Mouse (Mus musculus): ENCODE data around the gene H2-Q10.

H2-Q10 gene

GRCm38 (mm10) chr17:35514756-35515155, 44.9 kb downstream of the H2-Q10 start:
- intact Hi-C loops (cut with DNase I), result no loop called here

- intact Hi-C loops (cut with DNase I), result no loop called here
Observed at GRCm38 (mm10) chr17:35515911-35516640, 46.2 kb downstream of the H2-Q10 start.

- intact Hi-C loops (cut with DNase I), result no loop called here
Observed at GRCm38 (mm10) chr17:35516652-35517500, 47.0 kb downstream of the H2-Q10 start, which contains the start of the genes Tcf19 and Cchcr1. TSS of gene Tcf19 (minus strand) at chr17:35516824. TSS of gene Cchcr1 (plus strand) at chr17:35517100.

DNA sequence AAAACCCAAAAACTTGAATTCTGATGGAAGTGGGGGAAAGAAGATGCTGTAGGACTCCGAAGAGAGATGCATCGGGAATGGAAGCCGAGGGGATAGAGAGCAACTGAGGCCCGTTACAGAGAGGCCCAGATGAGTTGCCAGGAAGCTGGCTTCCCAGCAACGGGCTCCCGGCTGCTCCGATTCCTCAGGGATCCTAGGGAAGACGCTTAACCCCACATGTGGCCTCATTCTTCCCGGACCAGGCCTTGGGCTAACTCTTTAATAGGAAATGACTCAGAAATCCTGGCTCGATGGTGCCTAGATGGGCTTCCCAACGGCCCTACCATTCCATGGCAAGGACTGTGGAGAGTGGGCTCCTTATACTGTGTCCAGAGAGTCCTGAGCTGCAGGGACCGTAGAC, 47.6 kb downstream of the H2-Q10 start:
- intact Hi-C loops (cut with DNase I), result no loop called here

Measured in adrenal gland (tissue).